Comparison of ENCODE assay signal across 18 mouse cellular contexts in the genomic region with DNA sequence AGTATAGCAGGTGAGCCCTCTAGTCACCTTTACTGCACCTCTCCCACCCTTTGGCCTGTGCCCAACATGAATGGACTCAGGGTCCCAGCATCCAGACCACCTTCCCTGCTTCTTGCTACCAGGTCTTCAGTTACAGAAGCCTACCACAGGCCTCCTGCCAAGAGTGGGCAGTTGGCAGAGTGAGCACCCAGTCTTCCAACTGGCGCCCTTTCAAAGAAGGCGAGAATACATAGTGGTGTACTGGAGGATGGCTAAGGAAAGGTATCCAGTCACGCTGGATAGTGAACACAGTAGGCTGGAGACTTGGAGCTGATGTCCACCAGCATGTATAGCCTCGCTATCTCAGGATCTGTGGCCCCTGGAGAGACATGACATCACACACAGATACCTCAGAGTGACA. TPM values are rescaled to one million over a fixed set of nuclear protein-coding genes. Genes with fewer than 3 reads are reported as not detected.
A peak's percentile ranks its signal among the peaks of the same experiment; 100 is the strongest.
DNase-seq lines count a peak whose midpoint lies in the region.
"Had no signal": no experiment of that assay in that cellular context is flagged by ENCODE, and none has a peak within 500 bp of the region (broad histone marks: within the 10 kb centered on the region; RNA-seq: fewer than 3 reads in every experiment).

No protein-coding gene starts in this region.

- intact Hi-C loops in heart, postnatal 14 days (cut with DNase I) = no loop called here

- DNase-seq in cerebellum, postnatal 10 days = peak; percentile 73 to 75
- no peak for DNase-seq in cerebellum, adult 11-12 months
- DNase-seq in heart, adult 11 months = peak; percentile 90
- DNase-seq in heart, postnatal 14 days = no peak
- DNase-seq in right cerebral cortex, adult 18-20 months = peak; percentile 63
- no peak for DNase-seq in right cerebral cortex, postnatal 25 days
- DNase-seq: adrenal gland, adult 8-10 months; adrenal gland, postnatal 25 days; cerebellum, adult 8-10 months; forebrain, postnatal 0 days; gastrocnemius, postnatal 10 days; gastrocnemius, postnatal 36 days; heart, postnatal 36 days had no signal

RNA-seq across cellular contexts. Expression of a gene that starts 3.0 kb away (rescaled TPM):
- 10 to 100 TPM in 1 of 2 experiments, 1 to 10 TPM in 1; 9.8 to 10.2 TPM for total RNA-seq in heart, postnatal 14 days (2021)
- total RNA-seq: common myeloid progenitor, adult 5-6 weeks had no signal

RNA-seq across cellular contexts. Expression of a gene that starts 34.6 kb away (rescaled TPM):
- total RNA-seq in heart, postnatal 14 days (2021) = 10 to 100 TPM; 18.2 to 21.7 TPM

RNA-seq across cellular contexts. Expression of a gene that starts 38.9 kb away (rescaled TPM):
- not detected for total RNA-seq in heart, postnatal 14 days (2021)
- total RNA-seq: adrenal gland, adult 8-10 months; adrenal gland, postnatal 25 days; common myeloid progenitor, adult 5-6 weeks; ES-E14; gastrocnemius, adult 18-20 months; gastrocnemius, postnatal 10 days; gastrocnemius, postnatal 36 days; granulocyte monocyte progenitor cell, adult 5-6 weeks; heart, adult 8-10 months; heart, postnatal 36 days had no signal

RNA-seq across cellular contexts. Expression of a gene that starts 44.1 kb away (rescaled TPM):
- 1 to 10 TPM; 1.5 to 2.5 TPM for total RNA-seq in heart, postnatal 14 days (2021)

Comparison
In these comparisons a context has a peak if more than half of its experiments do, and no peak if none do; other contexts are left out.
1. DNase-seq: peak in cerebellum, postnatal 10 days (2 of 2), heart, adult 11 months (single experiment) and right cerebral cortex, adult 18-20 months (single experiment); none in cerebellum, adult 11-12 months (single experiment), heart, postnatal 14 days (0 of 2) and right cerebral cortex, postnatal 25 days (single experiment).